Mouse (Mus musculus): ENCODE results near the gene Igf1r. TPM values are rescaled to one million over a fixed set of nuclear protein-coding genes. Genes with fewer than 3 reads are reported as not detected.

Igf1r gene
- polyA plus RNA-seq, 1 experiment from 2014 or later = 19.7 TPM

- ATAC-seq (ENCODE audit: insufficient read depth) (no peak), DNase-seq (peak; percentile 9)
- no peak for TF ChIP-seq CTCF (IDR thresholded peaks at IDR 0.05; ENCODE audit: low read depth)
- Histone ChIP-seq H3K4me3 (ENCODE audit: low read depth, low read length) (no peak overlapping the region), H3K9me3 (ENCODE audit: low read depth, low read length) (no peaks in the 10 kb centered on the region), H3K27ac (ENCODE audit: low read depth) (no peak overlapping the region), H3K4me2 (no peak overlapping the region), H3K4me1 (ENCODE audit: insufficient read depth) (no peaks in the 10 kb centered on the region), H3K9ac (no peak overlapping the region), H3K36me3 (ENCODE audit: insufficient read depth) (peaks cover 48% of the 10 kb centered on the region), H3K27me3 (ENCODE audit: insufficient read depth, low read length) (no peaks in the 10 kb centered on the region)
- WGBS = 73% methylated on average over 10 of the region's 10 CpGs
Observed at GRCm38 (mm10) chr7:68183421-68183820, 230.8 kb downstream of the Igf1r start.

DNA sequence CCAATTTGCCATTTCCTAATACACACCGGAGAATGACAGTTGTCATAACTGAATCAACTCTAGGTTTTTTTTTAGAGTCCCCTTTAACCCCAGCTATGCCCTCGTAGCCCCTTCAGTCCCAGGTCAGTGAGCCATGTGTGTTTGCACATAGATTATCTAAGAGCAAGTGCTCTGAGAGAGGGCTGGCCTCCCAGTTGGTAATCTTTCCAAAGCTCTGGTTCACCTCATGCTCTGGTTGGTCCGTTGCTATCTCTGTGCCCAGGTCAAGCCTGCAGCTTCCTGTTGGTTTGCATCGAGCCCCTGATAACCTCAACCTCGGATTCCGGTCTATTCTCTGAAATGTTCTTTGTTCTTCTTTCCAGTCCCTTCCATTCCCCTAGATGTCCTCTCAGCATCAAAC, 236.6 kb downstream of the Igf1r start:
- ATAC-seq (ENCODE audit: insufficient read depth) (no peak), DNase-seq (no peak)
- no peak overlapping the region for H3K27ac ChIP-seq (ENCODE audit: low read depth)
- H3K36me3 ChIP-seq (ENCODE audit: insufficient read depth) = peaks cover 80% of the 10 kb centered on the region
- no peak for TF ChIP-seq CTCF (IDR thresholded peaks at IDR 0.05; ENCODE audit: low read depth)
- 52% methylated on average over 6 of the region's 6 CpGs for WGBS
- H3K4me3 ChIP-seq (ENCODE audit: low read depth, low read length) = no peak overlapping the region
- no peak overlapping the region for H3K4me2 ChIP-seq
- H3K27me3 ChIP-seq (ENCODE audit: insufficient read depth, low read length) = no peaks in the 10 kb centered on the region
- H3K4me1 ChIP-seq (ENCODE audit: insufficient read depth) = no peaks in the 10 kb centered on the region
- H3K9me3 ChIP-seq (ENCODE audit: low read depth, low read length) = no peaks in the 10 kb centered on the region
- no peak overlapping the region for H3K9ac ChIP-seq

DNA sequence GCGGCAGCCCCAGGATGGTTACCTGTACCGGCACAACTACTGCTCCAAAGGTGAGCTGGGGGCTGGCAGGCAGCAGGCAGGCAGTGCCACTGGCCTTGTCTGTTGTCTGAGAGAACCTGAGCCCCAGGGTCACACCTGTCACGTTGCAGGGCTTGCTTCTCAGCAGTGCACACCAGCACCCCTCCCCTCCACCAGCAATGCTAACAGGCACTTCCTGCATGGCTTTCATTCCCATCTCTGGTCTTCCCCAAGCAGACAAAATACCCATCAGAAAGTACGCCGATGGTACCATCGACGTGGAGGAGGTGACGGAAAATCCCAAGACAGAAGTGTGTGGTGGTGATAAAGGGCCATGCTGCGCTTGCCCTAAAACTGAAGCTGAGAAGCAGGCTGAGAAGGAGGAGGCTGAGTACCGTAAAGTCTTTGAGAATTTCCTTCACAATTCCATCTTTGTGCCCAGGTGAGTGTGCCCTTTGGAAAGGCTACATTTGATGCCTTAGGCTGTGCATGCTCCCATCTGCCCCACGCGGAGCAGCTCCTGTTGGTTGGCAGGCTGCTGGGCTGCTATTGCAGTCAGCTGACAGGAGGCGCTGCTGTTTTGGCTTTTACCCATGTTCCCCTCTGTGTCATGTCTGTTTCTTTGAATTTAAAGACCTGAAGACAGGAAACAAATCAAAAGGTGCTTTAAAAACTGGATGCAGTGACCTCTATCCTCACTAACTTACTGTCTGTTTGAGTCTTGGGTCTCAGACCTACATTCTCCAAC, 237.2 kb downstream of the Igf1r start:
- H3K36me3 ChIP-seq (ENCODE audit: insufficient read depth) = peaks cover 80% of the 10 kb centered on the region
- no peaks in the 10 kb centered on the region for H3K27me3 ChIP-seq (ENCODE audit: insufficient read depth, low read length)
- ATAC-seq (ENCODE audit: insufficient read depth) (no peak), DNase-seq (no peak)
- no peak overlapping the region for H3K4me2 ChIP-seq
- no peaks in the 10 kb centered on the region for H3K9me3 ChIP-seq (ENCODE audit: low read depth, low read length)
- 85% methylated on average over 13 of the region's 13 CpGs for WGBS
- no peak overlapping the region for H3K9ac ChIP-seq
- TF ChIP-seq CTCF (IDR thresholded peaks at IDR 0.05; ENCODE audit: low read depth) = no peak
- no peak overlapping the region for H3K4me3 ChIP-seq (ENCODE audit: low read depth, low read length)
- no peak overlapping the region for H3K27ac ChIP-seq (ENCODE audit: low read depth)
- H3K4me1 ChIP-seq (ENCODE audit: insufficient read depth) = no peaks in the 10 kb centered on the region

DNA sequence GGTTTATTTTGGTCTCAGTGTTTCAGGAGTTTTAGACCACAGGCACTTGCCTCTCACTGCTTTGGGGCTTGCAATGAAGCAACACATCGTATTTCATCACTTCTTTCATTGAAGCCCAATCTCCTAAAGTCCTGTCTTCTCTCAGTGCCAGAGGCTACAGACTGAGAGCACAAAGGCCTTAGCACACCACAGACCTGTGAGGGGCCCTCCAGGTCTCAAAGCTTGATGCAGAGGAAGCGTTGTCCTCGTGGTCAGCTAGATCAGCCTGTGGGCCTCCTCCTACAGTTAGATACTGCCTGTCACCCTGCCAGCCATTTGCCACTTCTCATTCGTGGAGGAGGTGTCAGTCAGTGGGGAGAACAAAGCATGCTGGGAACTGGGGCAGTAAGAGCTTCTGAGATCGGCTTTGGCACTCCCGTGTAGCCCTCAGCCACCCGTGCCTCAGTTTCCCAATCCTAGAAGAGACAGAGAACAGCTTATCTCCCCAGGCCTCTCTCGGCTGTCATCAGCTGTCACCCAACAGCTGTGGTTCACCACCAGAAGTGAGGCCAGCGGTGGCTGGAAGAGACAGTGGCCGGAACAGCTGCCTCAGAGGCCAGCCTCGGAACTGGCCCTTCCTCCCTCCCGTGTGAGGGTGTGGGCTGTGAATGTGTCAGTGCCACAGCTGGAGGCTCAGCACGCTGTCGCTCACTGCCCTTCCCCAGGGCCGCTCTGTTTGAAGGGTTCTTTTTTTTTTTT, 241.5 kb downstream of the Igf1r start:
- peaks cover 92% of the 10 kb centered on the region for H3K36me3 ChIP-seq (ENCODE audit: insufficient read depth)
- no peak overlapping the region for H3K4me2 ChIP-seq
- ATAC-seq (ENCODE audit: insufficient read depth) = 0 out of 2 replicates have a peak, but pooled peaks have one; percentile 58

GRCm38 (mm10) chr7:68199609-68200008, 247.0 kb downstream of the Igf1r start:
- Histone ChIP-seq H3K27me3 (ENCODE audit: insufficient read depth, low read length) (no peaks in the 10 kb centered on the region), H3K36me3 (ENCODE audit: insufficient read depth) (peaks cover 93% of the 10 kb centered on the region), H3K4me1 (ENCODE audit: insufficient read depth) (no peaks in the 10 kb centered on the region), H3K4me2 (no peak overlapping the region), H3K4me3 (ENCODE audit: low read depth, low read length) (no peak overlapping the region), H3K9me3 (ENCODE audit: low read depth, low read length) (no peaks in the 10 kb centered on the region), H3K27ac (ENCODE audit: low read depth) (no peak overlapping the region), H3K9ac (no peak overlapping the region)
- no peak for TF ChIP-seq CTCF (IDR thresholded peaks at IDR 0.05; ENCODE audit: low read depth)
- DNase-seq = no peak
- WGBS = 93% methylated on average over 7 of the region's 7 CpGs
- ATAC-seq (ENCODE audit: insufficient read depth) = no peak

More for the DNA sequence above, 241.5 kb downstream of the Igf1r start:
- Histone ChIP-seq H3K27ac (ENCODE audit: low read depth) (no peak overlapping the region), H3K4me1 (ENCODE audit: insufficient read depth) (no peaks in the 10 kb centered on the region), H3K9ac (no peak overlapping the region), H3K9me3 (ENCODE audit: low read depth, low read length) (no peaks in the 10 kb centered on the region), H3K27me3 (ENCODE audit: insufficient read depth, low read length) (no peaks in the 10 kb centered on the region), H3K4me3 (ENCODE audit: low read depth, low read length) (no peak overlapping the region)
- no peak for TF ChIP-seq CTCF (IDR thresholded peaks at IDR 0.05; ENCODE audit: low read depth)
- WGBS = 50% methylated on average over 15 of the region's 15 CpGs
- DNase-seq = peak; percentile 37

- WGBS = 76% methylated on average over 8 of the region's 8 CpGs
- no peak for TF ChIP-seq CTCF (IDR thresholded peaks at IDR 0.05; ENCODE audit: low read depth)
- Histone ChIP-seq H3K4me3 (ENCODE audit: low read depth, low read length) (no peak overlapping the region), H3K36me3 (ENCODE audit: insufficient read depth) (peaks cover 94% of the 10 kb centered on the region), H3K4me2 (no peak overlapping the region), H3K27ac (ENCODE audit: low read depth) (no peak overlapping the region), H3K9ac (no peak overlapping the region), H3K4me1 (ENCODE audit: insufficient read depth) (no peaks in the 10 kb centered on the region), H3K9me3 (ENCODE audit: low read depth, low read length) (no peaks in the 10 kb centered on the region), H3K27me3 (ENCODE audit: insufficient read depth, low read length) (no peaks in the 10 kb centered on the region)
- DNase-seq (no peak), ATAC-seq (ENCODE audit: insufficient read depth) (no peak)
Observed at GRCm38 (mm10) chr7:68205776-68206427, 253.3 kb downstream of the Igf1r start.

- no peak overlapping the region for H3K4me3 ChIP-seq (ENCODE audit: low read depth, low read length)
- no peaks in the 10 kb centered on the region for H3K4me1 ChIP-seq (ENCODE audit: insufficient read depth)
- H3K27ac ChIP-seq (ENCODE audit: low read depth) = no peak overlapping the region
- H3K4me2 ChIP-seq = no peak overlapping the region
- no peaks in the 10 kb centered on the region for H3K9me3 ChIP-seq (ENCODE audit: low read depth, low read length)
- H3K27me3 ChIP-seq (ENCODE audit: insufficient read depth, low read length) = no peaks in the 10 kb centered on the region
- no peak for TF ChIP-seq CTCF (IDR thresholded peaks at IDR 0.05; ENCODE audit: low read depth)
- H3K36me3 ChIP-seq (ENCODE audit: insufficient read depth) = peaks cover 89% of the 10 kb centered on the region
- no peak for DNase-seq
- ATAC-seq (ENCODE audit: insufficient read depth) = no peak
- WGBS = 88% methylated on average over 6 of the region's 6 CpGs
- H3K9ac ChIP-seq = no peak overlapping the region
Observed at GRCm38 (mm10) chr7:68209039-68209438, 256.4 kb downstream of the Igf1r start.
